Mouse (Mus musculus) frontal cortex, adult 2 months (tissue): ENCODE measurements around the gene Olfr126. TPM values are rescaled to one million over a fixed set of nuclear protein-coding genes. Genes with fewer than 3 reads are reported as not detected.

Experiments used
- DNase-seq, 2 experiments: peaks; one replicate each; pipeline ENCODE4 v3.0.0; 2022; ENCODE audit warnings: low spot score in 1 of 2; ENCODE audit errors: extremely low spot score in 1 of 2
- polyA plus RNA-seq: library from polyadenylated mRNA; depleted of rRNA; stranded (reverse); fragments of >200 nt; gene quantifications from 2 replicates; pipeline ENCODE4 v1.2.3, GENCODE M21; 2012; rRNA removed

Olfr126 gene
- polyA plus RNA-seq: not detected in 2 replicates

- DNase-seq: no peak
These were observed at the start of gene Olfr126 for GRCm38 (mm10) chr17:37847183-37847582. Gene Olfr126 (plus strand): TSS chr17:37847483.

DNA sequence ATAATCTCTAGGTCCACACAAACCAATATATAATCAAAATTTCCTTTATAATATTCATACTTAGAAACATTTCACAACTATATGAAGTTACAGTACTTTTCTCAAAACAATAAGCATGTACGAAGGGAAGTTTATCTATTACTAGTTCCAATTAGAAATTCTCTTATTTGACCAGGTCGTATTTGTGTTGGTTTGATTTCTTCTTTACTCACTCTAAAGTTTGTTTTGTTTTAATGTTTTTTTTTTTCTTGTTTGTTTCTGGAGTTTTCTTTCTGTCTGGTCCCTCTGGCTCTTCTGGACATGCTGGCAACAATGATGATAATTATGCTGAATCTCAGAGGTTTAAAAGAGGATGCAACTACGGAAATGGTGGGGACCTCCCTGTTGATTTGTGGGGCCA lies 47.7 kb upstream of the Olfr126 start, which contains the start of gene Olfr124:
Olfr124 (plus strand) TSS at position 301 of the 400 bp plus-strand sequence.
- no peak for DNase-seq

GRCm38 (mm10) chr17:37832649-37833048 lies 14.6 kb upstream of the Olfr126 start, which contains the start of gene Olfr125:
Gene Olfr125 (plus strand): TSS chr17:37832949.
- DNase-seq: no peak

DNA sequence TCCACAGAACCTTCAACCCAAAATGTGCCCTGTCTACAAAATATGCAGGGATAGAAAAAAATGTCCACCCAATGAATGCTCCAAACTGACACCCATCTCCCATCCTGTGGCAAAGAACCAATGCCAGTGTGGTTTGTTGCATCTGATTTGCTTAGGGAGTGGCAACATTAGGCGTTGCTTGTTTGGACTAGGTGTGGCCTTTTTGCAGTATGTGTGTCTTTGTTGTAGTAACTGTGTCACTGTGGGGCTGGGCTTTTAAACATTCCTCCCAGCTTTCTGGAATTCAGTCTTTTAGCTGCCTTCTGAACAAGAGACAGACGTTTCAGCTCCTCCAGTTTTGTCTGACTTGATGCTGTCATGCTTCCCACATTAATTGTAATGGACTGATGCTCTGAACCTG lies 16.6 kb downstream of the Olfr126 start:
- DNase-seq: no peak

GRCm38 (mm10) chr17:37869676-37870205 lies 22.5 kb downstream of the Olfr126 start:
- no peak for DNase-seq

DNA sequence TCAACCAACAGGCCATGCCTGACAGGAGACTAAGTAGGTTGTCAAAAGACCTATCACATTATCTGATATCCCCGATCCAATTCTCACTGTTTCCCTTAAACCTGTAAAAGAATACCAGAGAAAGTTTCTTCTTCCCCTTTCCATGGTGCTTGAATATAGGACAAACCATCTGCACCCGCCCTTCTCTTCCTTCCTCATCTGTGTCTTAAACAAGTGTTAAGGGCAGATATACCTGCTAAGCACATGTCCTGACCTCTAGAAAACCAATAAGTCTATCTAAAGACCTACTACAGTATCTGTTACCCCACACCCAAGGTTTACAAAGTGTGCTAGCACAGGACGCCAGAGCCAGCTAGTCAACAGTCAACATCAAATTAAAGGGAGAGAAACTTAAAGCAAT lies 26.5 kb downstream of the Olfr126 start:
- no peak for DNase-seq

DNA sequence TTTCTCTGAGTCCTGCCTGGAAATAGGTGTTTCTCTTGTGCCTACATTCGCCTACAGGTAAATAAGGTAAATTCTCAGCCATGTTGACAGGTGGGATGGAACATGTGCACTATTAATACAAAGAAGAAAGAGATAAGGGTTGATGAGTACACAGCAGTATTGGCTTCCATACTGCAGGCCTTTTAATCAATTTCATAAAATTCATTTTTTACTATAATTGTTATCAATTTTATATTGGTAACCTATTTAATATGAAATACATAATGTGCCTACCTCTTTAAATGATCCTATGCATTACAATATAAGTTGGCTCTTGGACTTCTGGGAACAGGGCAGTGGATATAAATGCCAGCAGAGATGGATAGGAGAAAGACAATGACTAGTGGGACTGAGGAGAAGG lies 52.9 kb downstream of the Olfr126 start, which contains the start of gene Olfr127:
Olfr127 (plus strand) TSS at position 301 of the 400 bp plus-strand sequence.
- DNase-seq: no peak

Other genes with a start within 250 kb of the Olfr126 start
- 0.11 TPM in 1 of 2 replicates, not detected in the other for gene Olfr115, start 220.4 kb upstream of the Olfr126 start, polyA plus RNA-seq
- gene Olfr116, start 220.3 kb upstream of the Olfr126 start, polyA plus RNA-seq: not detected in 2 replicates
- not detected in 2 replicates for gene Olfr117, start 183.7 kb upstream of the Olfr126 start, polyA plus RNA-seq
- gene Olfr118, start 180.5 kb upstream of the Olfr126 start, polyA plus RNA-seq: 0.10 and 0.15 TPM in 2 replicates
- 0.06 TPM in 1 of 2 replicates, not detected in the other for gene Olfr119, start 150.9 kb upstream of the Olfr126 start, polyA plus RNA-seq
- not detected in 2 replicates for gene Olfr120, start 125.7 kb upstream of the Olfr126 start, polyA plus RNA-seq
- 0.08 TPM in 1 of 2 replicates, not detected in the other for gene Olfr121, start 98.6 kb upstream of the Olfr126 start, polyA plus RNA-seq
- 0.08 TPM in 1 of 2 replicates, not detected in the other for gene Olfr122, start 78.9 kb upstream of the Olfr126 start, polyA plus RNA-seq
- gene Olfr123, start 54.0 kb upstream of the Olfr126 start, polyA plus RNA-seq: not detected in 2 replicates
- 0.04 TPM in 1 of 2 replicates, not detected in the other for gene Olfr124, start 47.6 kb upstream of the Olfr126 start, polyA plus RNA-seq
- not detected in 2 replicates for gene Olfr125, start 14.5 kb upstream of the Olfr126 start, polyA plus RNA-seq
- not detected in 2 replicates for gene Olfr127, start 53.0 kb downstream of the Olfr126 start, polyA plus RNA-seq
- gene Olfr128, start 73.1 kb downstream of the Olfr126 start, polyA plus RNA-seq: not detected in 2 replicates
- gene Olfr761, start 105.6 kb downstream of the Olfr126 start, polyA plus RNA-seq: not detected in 2 replicates
- 0.08 and 0.18 TPM in 2 replicates for gene Olfr129, start 212.6 kb downstream of the Olfr126 start, polyA plus RNA-seq
- 0.02 TPM in 1 of 2 replicates, not detected in the other for gene Olfr130, start 216.4 kb downstream of the Olfr126 start, polyA plus RNA-seq
- gene Olfr131, start 241.2 kb downstream of the Olfr126 start, polyA plus RNA-seq: 0.16 and 0.17 TPM in 2 replicates